Mouse (Mus musculus): ENCODE measurements around the gene Atpaf1.

DNA sequence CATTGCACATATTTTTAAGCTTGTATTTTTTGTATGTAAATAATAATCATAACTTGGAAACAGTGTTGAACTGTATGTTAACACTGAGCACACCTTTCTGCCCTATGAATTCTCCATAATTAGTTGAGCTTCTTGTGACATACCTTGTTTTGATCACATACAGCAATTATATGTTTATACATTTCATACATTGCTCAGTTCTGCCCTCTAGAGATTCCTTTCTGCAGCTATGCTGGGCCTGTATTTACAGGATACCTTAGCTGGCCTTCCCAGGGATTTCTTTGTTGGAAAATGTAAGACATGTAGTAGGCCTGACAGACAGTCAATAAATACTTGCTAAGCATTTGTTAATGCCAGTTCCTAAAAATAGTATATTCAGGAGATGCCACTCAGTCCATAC lies 42.0 kb upstream of the Atpaf1 start:
- no peak for TF ChIP-seq TAL1 (IDR thresholded peaks at IDR 0.05; ENCODE audit: low read length)
- TF ChIP-seq GATA1 (IDR thresholded peaks at IDR 0.05; ENCODE audit: low read length): no peak

Measured in erythroblast, embryonic 14.5 days (primary cell).